Mouse (Mus musculus): Measurements from ENCODE around the gene Pus10. TPM values are rescaled to one million over a fixed set of nuclear protein-coding genes. Genes with fewer than 3 reads are reported as not detected.

Gene Pus10
- polyA plus RNA-seq, 1 experiment from 2014 or later = 13.0 TPM

GRCm38 (mm10) chr11:23734749-23735286 lies 69.3 kb downstream of the Pus10 start:
- no peak overlapping the region for H3K27ac ChIP-seq (ENCODE audit: low read length)
- H3K4me3 ChIP-seq (ENCODE audit: low read length) = no peak overlapping the region
- H3K4me1 ChIP-seq (ENCODE audit: control insufficient read depth, insufficient read depth, low read length) = no peaks in the 10 kb centered on the region
- WGBS = 90% methylated on average over 6 of the region's 6 CpGs
- peaks cover 5% of the 10 kb centered on the region; the same call in 1 of the 2 replicates for H3K36me3 ChIP-seq (ENCODE audit: control insufficient read depth, insufficient read depth)
- H3K4me2 ChIP-seq (ENCODE audit: low read depth, low read length) = no peak overlapping the region
- H3K9ac ChIP-seq (ENCODE audit: low read length) = no peak overlapping the region
- H3K27me3 ChIP-seq (ENCODE audit: control insufficient read depth, insufficient read depth, low read length) = no peaks in the 10 kb centered on the region
- no peak for ATAC-seq (replicated peaks; ENCODE audit: extremely low read depth, insufficient read depth, low FRiP score)
- H3K9me3 ChIP-seq (replicated peaks; ENCODE audit: control insufficient read depth, low read length) = no peaks in the 10 kb centered on the region; the same call in 1 of the 2 replicates

- ATAC-seq (replicated peaks; ENCODE audit: extremely low read depth, insufficient read depth, low FRiP score) = no peak
- Histone ChIP-seq H3K9ac (ENCODE audit: low read length) (no peak overlapping the region), H3K4me2 (ENCODE audit: low read depth, low read length) (no peak overlapping the region), H3K27ac (ENCODE audit: low read length) (no peak overlapping the region), H3K4me3 (ENCODE audit: low read length) (no peak overlapping the region), H3K4me1 (ENCODE audit: control insufficient read depth, insufficient read depth, low read length) (no peaks in the 10 kb centered on the region), H3K36me3 (ENCODE audit: control insufficient read depth, insufficient read depth) (peaks cover 4% of the 10 kb centered on the region; the same call in 1 of the 2 replicates), H3K9me3 (replicated peaks; ENCODE audit: control insufficient read depth, low read length) (no peaks in the 10 kb centered on the region; the same call in 1 of the 2 replicates), H3K27me3 (ENCODE audit: control insufficient read depth, insufficient read depth, low read length) (no peaks in the 10 kb centered on the region)
These were observed 70.5 kb downstream of the Pus10 start for GRCm38 (mm10) chr11:23735820-23736470.

GRCm38 (mm10) chr11:23740895-23741294 lies 75.4 kb downstream of the Pus10 start:
- Histone ChIP-seq H3K36me3 (ENCODE audit: control insufficient read depth, insufficient read depth) (peaks cover 12% of the 10 kb centered on the region), H3K9me3 (replicated peaks; ENCODE audit: control insufficient read depth, low read length) (no peaks in the 10 kb centered on the region), H3K27ac (ENCODE audit: low read length) (no peak overlapping the region), H3K27me3 (ENCODE audit: control insufficient read depth, insufficient read depth, low read length) (no peaks in the 10 kb centered on the region), H3K4me3 (ENCODE audit: low read length) (no peak overlapping the region), H3K4me2 (ENCODE audit: low read depth, low read length) (no peak overlapping the region), H3K4me1 (ENCODE audit: control insufficient read depth, insufficient read depth, low read length) (no peaks in the 10 kb centered on the region), H3K9ac (ENCODE audit: low read length) (no peak overlapping the region)
- 62% methylated on average over 4 of the region's 4 CpGs for WGBS
- ATAC-seq (replicated peaks; ENCODE audit: extremely low read depth, insufficient read depth, low FRiP score) = no peak

GRCm38 (mm10) chr11:23741386-23741785 lies 75.9 kb downstream of the Pus10 start:
- no peak overlapping the region for H3K9ac ChIP-seq (ENCODE audit: low read length)
- WGBS = 91% methylated on average over 7 of the region's 7 CpGs
- no peak overlapping the region for H3K4me2 ChIP-seq (ENCODE audit: low read depth, low read length)
- H3K27ac ChIP-seq (ENCODE audit: low read length) = no peak overlapping the region
- peaks cover 12% of the 10 kb centered on the region for H3K36me3 ChIP-seq (ENCODE audit: control insufficient read depth, insufficient read depth)
- no peaks in the 10 kb centered on the region for H3K9me3 ChIP-seq (replicated peaks; ENCODE audit: control insufficient read depth, low read length)
- no peaks in the 10 kb centered on the region for H3K27me3 ChIP-seq (ENCODE audit: control insufficient read depth, insufficient read depth, low read length)
- no peak overlapping the region for H3K4me3 ChIP-seq (ENCODE audit: low read length)
- no peak for ATAC-seq (replicated peaks; ENCODE audit: extremely low read depth, insufficient read depth, low FRiP score)
- H3K4me1 ChIP-seq (ENCODE audit: control insufficient read depth, insufficient read depth, low read length) = no peaks in the 10 kb centered on the region

- H3K4me2 ChIP-seq (ENCODE audit: low read depth, low read length) = no peak overlapping the region
- no peak overlapping the region for H3K9ac ChIP-seq (ENCODE audit: low read length)
- H3K36me3 ChIP-seq (ENCODE audit: control insufficient read depth, insufficient read depth) = peaks cover 12% of the 10 kb centered on the region
- no peak overlapping the region for H3K4me3 ChIP-seq (ENCODE audit: low read length)
- H3K27me3 ChIP-seq (ENCODE audit: control insufficient read depth, insufficient read depth, low read length) = no peaks in the 10 kb centered on the region
- 61% methylated on average over 3 of the region's 3 CpGs for WGBS
- ATAC-seq (replicated peaks; ENCODE audit: extremely low read depth, insufficient read depth, low FRiP score) = no peak
- H3K27ac ChIP-seq (ENCODE audit: low read length) = no peak overlapping the region
- H3K4me1 ChIP-seq (ENCODE audit: control insufficient read depth, insufficient read depth, low read length) = no peaks in the 10 kb centered on the region
- no peaks in the 10 kb centered on the region for H3K9me3 ChIP-seq (replicated peaks; ENCODE audit: control insufficient read depth, low read length)
These were observed 78.9 kb downstream of the Pus10 start for GRCm38 (mm10) chr11:23744352-23744751.

- Histone ChIP-seq H3K36me3 (ENCODE audit: control insufficient read depth, insufficient read depth) (peaks cover 11% of the 10 kb centered on the region), H3K9ac (ENCODE audit: low read length) (no peak overlapping the region)
- 88% methylated on average over 4 of the region's 4 CpGs for WGBS
These were observed 80.6 kb downstream of the Pus10 start for GRCm38 (mm10) chr11:23746102-23746501.

GRCm38 (mm10) chr11:23753136-23753710 lies 87.7 kb downstream of the Pus10 start:
- H3K27me3 ChIP-seq (ENCODE audit: control insufficient read depth, insufficient read depth, low read length) = no peaks in the 10 kb centered on the region
- peaks cover 5% of the 10 kb centered on the region; the same call in 1 of the 2 replicates for H3K36me3 ChIP-seq (ENCODE audit: control insufficient read depth, insufficient read depth)
- H3K4me2 ChIP-seq (ENCODE audit: low read depth, low read length) = no peak overlapping the region
- no peak overlapping the region for H3K27ac ChIP-seq (ENCODE audit: low read length)
- ATAC-seq (replicated peaks; ENCODE audit: extremely low read depth, insufficient read depth, low FRiP score) = no peak
- WGBS = 80% methylated on average over 1 of the region's 1 CpGs
- H3K9me3 ChIP-seq (replicated peaks; ENCODE audit: control insufficient read depth, low read length) = no peaks in the 10 kb centered on the region
- no peak overlapping the region for H3K4me3 ChIP-seq (ENCODE audit: low read length)
- no peak overlapping the region for H3K9ac ChIP-seq (ENCODE audit: low read length)
- H3K4me1 ChIP-seq (ENCODE audit: control insufficient read depth, insufficient read depth, low read length) = no peaks in the 10 kb centered on the region

More at GRCm38 (mm10) chr11:23746102-23746501, 80.6 kb downstream of the Pus10 start:
- Histone ChIP-seq H3K4me1 (ENCODE audit: control insufficient read depth, insufficient read depth, low read length) (no peaks in the 10 kb centered on the region), H3K27me3 (ENCODE audit: control insufficient read depth, insufficient read depth, low read length) (no peaks in the 10 kb centered on the region), H3K9me3 (replicated peaks; ENCODE audit: control insufficient read depth, low read length) (no peaks in the 10 kb centered on the region), H3K4me3 (ENCODE audit: low read length) (no peak overlapping the region), H3K4me2 (ENCODE audit: low read depth, low read length) (no peak overlapping the region), H3K27ac (ENCODE audit: low read length) (no peak overlapping the region)
- no peak for ATAC-seq (replicated peaks; ENCODE audit: extremely low read depth, insufficient read depth, low FRiP score)

- ATAC-seq (replicated peaks; ENCODE audit: extremely low read depth, insufficient read depth, low FRiP score) = no peak
- H3K9ac ChIP-seq (ENCODE audit: low read length) = no peak overlapping the region
- no peak overlapping the region for H3K4me2 ChIP-seq (ENCODE audit: low read depth, low read length)
- H3K4me1 ChIP-seq (ENCODE audit: control insufficient read depth, insufficient read depth, low read length) = no peaks in the 10 kb centered on the region
- H3K27me3 ChIP-seq (ENCODE audit: control insufficient read depth, insufficient read depth, low read length) = no peaks in the 10 kb centered on the region
- no peak overlapping the region for H3K4me3 ChIP-seq (ENCODE audit: low read length)
- H3K27ac ChIP-seq (ENCODE audit: low read length) = no peak overlapping the region
- no peaks in the 10 kb centered on the region for H3K9me3 ChIP-seq (replicated peaks; ENCODE audit: control insufficient read depth, low read length)
- H3K36me3 ChIP-seq (ENCODE audit: control insufficient read depth, insufficient read depth) = peaks cover 5% of the 10 kb centered on the region; the same call in 1 of the 2 replicates
These were observed 88.9 kb downstream of the Pus10 start for GRCm38 (mm10) chr11:23754329-23754728.

- Histone ChIP-seq H3K4me2 (ENCODE audit: low read depth, low read length) (no peak overlapping the region), H3K27ac (ENCODE audit: low read length) (no peak overlapping the region), H3K9ac (ENCODE audit: low read length) (no peak overlapping the region), H3K36me3 (ENCODE audit: control insufficient read depth, insufficient read depth) (peaks cover 2% of the 10 kb centered on the region; the same call in 1 of the 2 replicates), H3K4me3 (ENCODE audit: low read length) (no peak overlapping the region), H3K4me1 (ENCODE audit: control insufficient read depth, insufficient read depth, low read length) (no peaks in the 10 kb centered on the region), H3K27me3 (ENCODE audit: control insufficient read depth, insufficient read depth, low read length) (no peaks in the 10 kb centered on the region), H3K9me3 (replicated peaks; ENCODE audit: control insufficient read depth, low read length) (no peaks in the 10 kb centered on the region)
- WGBS = 75% methylated on average over 2 of the region's 2 CpGs
- no peak for ATAC-seq (replicated peaks; ENCODE audit: extremely low read depth, insufficient read depth, low FRiP score)
These were observed 92.7 kb downstream of the Pus10 start for GRCm38 (mm10) chr11:23758218-23758617.

All from heart, embryonic 16.5 days (tissue).